ENCODE assay signal across 8 mouse cellular contexts in the genomic region with DNA sequence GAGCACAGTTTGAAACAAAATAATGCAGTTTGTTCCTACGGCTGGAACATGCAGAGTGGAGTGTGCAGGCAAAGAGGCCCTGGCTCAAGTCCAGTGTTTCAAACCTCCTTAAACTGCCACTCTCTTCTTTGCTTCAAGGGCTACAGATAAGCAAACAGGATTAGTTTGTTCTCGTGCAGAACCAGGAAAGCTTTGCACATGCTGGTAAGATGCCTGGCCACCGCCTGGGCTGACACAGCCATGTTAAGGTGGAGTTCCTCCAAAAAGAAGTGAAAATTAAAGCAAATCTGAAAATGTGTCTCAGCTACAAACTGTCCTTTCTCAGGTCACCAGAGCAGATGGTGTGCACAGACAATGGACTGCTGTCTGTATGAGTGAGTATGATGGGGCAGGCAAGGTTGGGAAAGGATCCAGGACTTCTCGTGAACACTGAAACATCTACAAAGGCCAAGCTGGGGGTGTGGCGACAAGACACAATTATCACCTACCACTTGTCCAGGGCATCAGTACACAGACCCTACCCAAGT.
A peak's percentile ranks its signal among the peaks of the same experiment; 100 is the strongest.
DNase-seq lines count a peak whose midpoint lies in the region; ATAC-seq and TF ChIP-seq lines count a peak whose summit lies in the region.

No protein-coding gene starts in this region.

- peak; percentile 45 for DNase-seq in kidney, adult 11 months
- DNase-seq in fat pad, adult 2 months (ENCODE audit: extremely low read depth, low read depth, low spot score) = peak; percentile 11
- peak; percentile 31 to 38 for DNase-seq in layer of hippocampus, adult 2 months (ENCODE audit: low spot score in 2 of 2)
- peak; percentile 78 for DNase-seq in lung, postnatal 25 days (ENCODE audit: low spot score)

- ATAC-seq in kidney, embryonic 14.5 days (ENCODE audit: low FRiP score, low TSS enrichment) = no peak
- peak; percentile 76; the same call in 1 of the 2 replicates for ATAC-seq in heart, embryonic 15.5 days (replicated peaks; ENCODE audit: insufficient number of reproducible peaks, insufficient read depth, low FRiP score, low read depth)
- ATAC-seq in stomach, embryonic 15.5 days (ENCODE audit: insufficient read depth, low FRiP score, low read depth) = peak; percentile 68; the same call in 1 of the 2 replicates
- no peak for ATAC-seq in CD4-positive, CD25-positive, alpha-beta regulatory T cell, adult 4 months

- H3K4me1 ChIP-seq in kidney, embryonic 14.5 days (ENCODE audit: control insufficient read depth, insufficient read depth, low read length) = no peaks in the 10 kb centered on the region
- peaks cover 20% of the 10 kb centered on the region for H3K4me1 ChIP-seq in heart, embryonic 15.5 days (replicated peaks)
- peaks cover 6% of the 10 kb centered on the region; the same call in 1 of the 2 replicates for H3K4me1 ChIP-seq in stomach, embryonic 15.5 days

- no peak for TF ChIP-seq CTCF in layer of hippocampus, adult 2 months (conservative IDR thresholded peaks at IDR 0.05)

- H3K4me3 ChIP-seq in kidney, embryonic 14.5 days (ENCODE audit: low read length) = no peak overlapping the region
- peak overlapping the region; percentile 15; the same call in 1 of the 2 replicates for H3K4me3 ChIP-seq in heart, embryonic 15.5 days
- no peak overlapping the region for H3K4me3 ChIP-seq in layer of hippocampus, adult 2 months
- H3K4me3 ChIP-seq in stomach, embryonic 15.5 days (replicated peaks) = no peak overlapping the region

- H3K9ac ChIP-seq in kidney, embryonic 14.5 days (ENCODE audit: low read depth, low read length) = no peak overlapping the region
- no peak overlapping the region for H3K9ac ChIP-seq in heart, embryonic 15.5 days
- no peak overlapping the region for H3K9ac ChIP-seq in stomach, embryonic 15.5 days

- H3K9me3 ChIP-seq in kidney, embryonic 14.5 days (ENCODE audit: control insufficient read depth, low read length) = no peaks in the 10 kb centered on the region
- H3K9me3 ChIP-seq in heart, embryonic 15.5 days (replicated peaks) = no peaks in the 10 kb centered on the region
- H3K9me3 ChIP-seq in stomach, embryonic 15.5 days = no peaks in the 10 kb centered on the region

- H3K27me3 ChIP-seq in kidney, embryonic 14.5 days (ENCODE audit: control insufficient read depth, insufficient read depth, low read length) = no peaks in the 10 kb centered on the region
- H3K27me3 ChIP-seq in heart, embryonic 15.5 days = no peaks in the 10 kb centered on the region
- no peaks in the 10 kb centered on the region for H3K27me3 ChIP-seq in stomach, embryonic 15.5 days (replicated peaks)

- no peak overlapping the region; the same call in 1 of the 2 replicates for H3K27ac ChIP-seq in kidney, embryonic 14.5 days (ENCODE audit: low read depth, low read length)
- H3K27ac ChIP-seq in heart, embryonic 15.5 days = peak overlapping the region; percentile 67
- H3K27ac ChIP-seq in layer of hippocampus, adult 2 months = peak overlapping the region; percentile 80
- peak overlapping the region; percentile 71 for H3K27ac ChIP-seq in stomach, embryonic 15.5 days

- no peaks in the 10 kb centered on the region for H3K36me3 ChIP-seq in kidney, embryonic 14.5 days (ENCODE audit: control insufficient read depth, insufficient read depth, low read length)
- no peaks in the 10 kb centered on the region for H3K36me3 ChIP-seq in heart, embryonic 15.5 days
- no peaks in the 10 kb centered on the region for H3K36me3 ChIP-seq in stomach, embryonic 15.5 days

- H3K4me2 ChIP-seq in kidney, embryonic 14.5 days (replicated peaks; ENCODE audit: low read depth, low read length) = no peak overlapping the region
- H3K4me2 ChIP-seq in heart, embryonic 15.5 days = peak overlapping the region; percentile 35
- 0 out of 2 replicates have a peak overlapping the region, but pooled peaks have one; percentile 5 for H3K4me2 ChIP-seq in stomach, embryonic 15.5 days

- 38% methylated on average over 5 of the region's 5 CpGs for WGBS in kidney, embryonic 14.5 days
- 20% methylated on average over 5 of the region's 5 CpGs for WGBS in heart, embryonic 15.5 days
- 35% methylated on average over 5 of the region's 5 CpGs for WGBS in stomach, embryonic 15.5 days

Comparison
In these comparisons a context has a peak if more than half of its experiments do, and no peak if none do; other contexts are left out.
1. DNase-seq: peak in every context shown above with its lines; median percentile 78 in lung, postnatal 25 days; 45 in kidney, adult 11 months; 34 in layer of hippocampus, adult 2 months; 11 in fat pad, adult 2 months.
2. ATAC-seq: peak in heart, embryonic 15.5 days (single experiment) and stomach, embryonic 15.5 days (single experiment); none in kidney, embryonic 14.5 days (single experiment) and CD4-positive, CD25-positive, alpha-beta regulatory T cell, adult 4 months (single experiment).